In the genomic region with DNA sequence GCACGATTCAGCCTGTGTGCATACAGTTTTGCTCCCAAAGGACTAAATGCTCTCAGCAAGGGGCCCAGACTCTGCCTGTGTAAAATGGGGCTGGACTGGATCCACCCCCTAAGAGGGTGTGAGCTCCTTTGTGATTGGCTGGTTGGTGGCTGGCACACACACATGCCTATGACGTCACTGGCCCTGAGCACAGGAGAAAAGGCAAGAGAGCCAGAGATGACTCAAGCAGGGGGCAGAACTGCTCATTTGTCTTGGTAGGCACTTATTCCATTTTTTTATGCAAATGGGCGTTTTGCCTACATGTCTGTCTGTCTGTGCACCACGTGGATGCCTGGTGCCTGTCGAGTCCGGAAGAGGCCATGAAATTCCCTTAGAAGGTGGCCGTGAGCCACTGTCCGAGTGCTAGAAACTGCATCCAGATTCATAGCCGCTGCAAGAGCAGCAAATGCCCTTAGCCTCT, we compare ENCODE assay signal across 9 mouse cellular contexts. TPM values are rescaled to one million over a fixed set of nuclear protein-coding genes. Genes with fewer than 3 reads are reported as not detected.
DNase-seq lines count a peak whose midpoint lies in the region; ATAC-seq and TF ChIP-seq lines count a peak whose summit lies in the region.
"Had no signal": no experiment of that assay in that cellular context is flagged by ENCODE, and none has a peak within 500 bp of the region (broad histone marks: within the 10 kb centered on the region; RNA-seq: fewer than 3 reads in every experiment).

No protein-coding gene starts in this region.

- H3K27ac ChIP-seq in embryonic facial prominence, embryonic 14.5 days (replicated peaks; ENCODE audit: low read depth, low read length), result no peak overlapping the region
- H3K27ac ChIP-seq in heart, postnatal 0 days (ENCODE audit: low read depth), result no peak overlapping the region
- H3K27ac ChIP-seq in liver, embryonic 16.5 days (ENCODE audit: low read length), result no peak overlapping the region
- H3K27ac ChIP-seq in neural tube, embryonic 11.5 days (ENCODE audit: low read depth, low read length), result no peak overlapping the region

- DNase-seq in adrenal gland, postnatal 36 days, result peak; percentile 86 to 89
- DNase-seq in embryonic facial prominence, embryonic 14.5 days (ENCODE audit: low spot score), result peak; percentile 91
- peak; percentile 65 for DNase-seq in heart, postnatal 0 days (ENCODE audit: low spot score)
- DNase-seq in kidney, postnatal 36 days, result peak; percentile 50 to 54
- DNase-seq in neural tube, embryonic 11.5 days (ENCODE audit: low spot score), result peak; percentile 67
- DNase-seq in thymus, postnatal 25 days, result peak; percentile 48

- ATAC-seq in embryonic facial prominence, embryonic 14.5 days (ENCODE audit: low read depth), result peak; percentile 79
- peak; percentile 77 for ATAC-seq in heart, postnatal 0 days (ENCODE audit: insufficient read depth, low read depth)
- ATAC-seq in liver, embryonic 16.5 days (ENCODE audit: low read depth), result peak; percentile 74
- ATAC-seq in neural tube, embryonic 11.5 days (ENCODE audit: insufficient read depth, low FRiP score, low TSS enrichment), result peak; percentile 74

- WGBS in embryonic facial prominence, embryonic 14.5 days, result 15% methylated on average over 9 of the region's 9 CpGs
- 18% methylated on average over 9 of the region's 9 CpGs for WGBS in heart, postnatal 0 days
- 26% methylated on average over 9 of the region's 9 CpGs for WGBS in liver, embryonic 16.5 days (ENCODE audit: insufficient replicate concordance)
- WGBS in neural tube, embryonic 11.5 days, result 21% methylated on average over 9 of the region's 9 CpGs

- peak overlapping the region; percentile 44 for H3K4me2 ChIP-seq in embryonic facial prominence, embryonic 14.5 days (ENCODE audit: low read depth, low read length)
- peak overlapping the region; percentile 6; the same call in 1 of the 2 replicates for H3K4me2 ChIP-seq in heart, postnatal 0 days (ENCODE audit: low read depth, low read length)
- H3K4me2 ChIP-seq in liver, embryonic 16.5 days (ENCODE audit: low read depth, low read length), result peak overlapping the region; percentile 46
- H3K4me2 ChIP-seq in neural tube, embryonic 11.5 days (ENCODE audit: low read depth), result peak overlapping the region; percentile 35

- TF ChIP-seq EP300 in heart, postnatal 0 days (IDR thresholded peaks at IDR 0.05; ENCODE audit: low read depth), result no peak

- peak overlapping the region; percentile 57 for H3K4me3 ChIP-seq in E14TG2a.4 (replicated peaks; ENCODE audit: low read length)
- peak overlapping the region; percentile 12; the same call in 1 of the 2 replicates for H3K4me3 ChIP-seq in embryonic facial prominence, embryonic 14.5 days (ENCODE audit: low read depth, low read length)
- H3K4me3 ChIP-seq in heart, postnatal 0 days (ENCODE audit: low read depth, low read length), result no peak overlapping the region
- 0 out of 2 replicates have a peak overlapping the region, but pooled peaks have one; percentile 13 for H3K4me3 ChIP-seq in liver, embryonic 16.5 days (ENCODE audit: low read depth, low read length)
- H3K4me3 ChIP-seq in neural tube, embryonic 11.5 days (ENCODE audit: low read depth, low read length), result peak overlapping the region; percentile 6; the same call in 1 of the 2 replicates

- H3K27me3 ChIP-seq in E14TG2a.4 (ENCODE audit: insufficient read depth, low read length), result peaks cover 18% of the 10 kb centered on the region
- no peaks in the 10 kb centered on the region for H3K27me3 ChIP-seq in embryonic facial prominence, embryonic 14.5 days (replicated peaks; ENCODE audit: control insufficient read depth, insufficient read depth, low read length)
- 0 out of 2 replicates have a peak, but pooled peaks cover 3% of the 10 kb centered on the region for H3K27me3 ChIP-seq in heart, postnatal 0 days (ENCODE audit: control insufficient read depth, insufficient read depth, low read length)
- H3K27me3 ChIP-seq in liver, embryonic 16.5 days (ENCODE audit: control insufficient read depth, insufficient read depth, low read depth, low read length), result no peaks in the 10 kb centered on the region
- H3K27me3 ChIP-seq in neural tube, embryonic 11.5 days (ENCODE audit: control insufficient read depth, insufficient read depth, low read length), result no peaks in the 10 kb centered on the region

- peaks cover 63% of the 10 kb centered on the region for H3K4me1 ChIP-seq in E14TG2a.4 (replicated peaks; ENCODE audit: low read depth, low read length)
- peaks cover 4% of the 10 kb centered on the region; the same call in 1 of the 2 replicates for H3K4me1 ChIP-seq in embryonic facial prominence, embryonic 14.5 days (ENCODE audit: control insufficient read depth, insufficient read depth, low read length)
- no peaks in the 10 kb centered on the region for H3K4me1 ChIP-seq in heart, postnatal 0 days (ENCODE audit: control insufficient read depth, insufficient read depth)
- H3K4me1 ChIP-seq in liver, embryonic 16.5 days (ENCODE audit: control insufficient read depth, low read depth, low read length), result peaks cover 6% of the 10 kb centered on the region
- peaks cover 5% of the 10 kb centered on the region; the same call in 1 of the 2 replicates for H3K4me1 ChIP-seq in neural tube, embryonic 11.5 days (ENCODE audit: control insufficient read depth, insufficient read depth, low read length)

- no peaks in the 10 kb centered on the region for H3K9me3 ChIP-seq in E14TG2a.4 (ENCODE audit: low read length)
- H3K9me3 ChIP-seq in embryonic facial prominence, embryonic 14.5 days (ENCODE audit: control insufficient read depth, low read length), result no peaks in the 10 kb centered on the region
- H3K9me3 ChIP-seq in heart, postnatal 0 days (replicated peaks; ENCODE audit: control insufficient read depth, low read length), result no peaks in the 10 kb centered on the region
- H3K9me3 ChIP-seq in liver, embryonic 16.5 days (replicated peaks; ENCODE audit: control insufficient read depth, low read length), result no peaks in the 10 kb centered on the region
- H3K9me3 ChIP-seq in neural tube, embryonic 11.5 days (ENCODE audit: control insufficient read depth, low read length), result no peaks in the 10 kb centered on the region

- H3K36me3 ChIP-seq in E14TG2a.4 (ENCODE audit: insufficient read depth, low read length), result no peaks in the 10 kb centered on the region
- no peaks in the 10 kb centered on the region for H3K36me3 ChIP-seq in embryonic facial prominence, embryonic 14.5 days (ENCODE audit: control insufficient read depth, insufficient read depth, low read length)
- no peaks in the 10 kb centered on the region for H3K36me3 ChIP-seq in heart, postnatal 0 days (replicated peaks; ENCODE audit: control insufficient read depth, insufficient read depth, low read length)
- no peaks in the 10 kb centered on the region for H3K36me3 ChIP-seq in liver, embryonic 16.5 days (ENCODE audit: control insufficient read depth, insufficient read depth)
- H3K36me3 ChIP-seq in neural tube, embryonic 11.5 days (ENCODE audit: control insufficient read depth, insufficient read depth, low read length), result no peaks in the 10 kb centered on the region

- no peak for TF ChIP-seq CTCF in E14TG2a.4 (conservative IDR thresholded peaks at IDR 0.05; ENCODE audit: low read length)
- no peak for TF ChIP-seq CTCF in heart, postnatal 0 days (IDR thresholded peaks at IDR 0.05; ENCODE audit: low read depth)

- H3K9ac ChIP-seq in embryonic facial prominence, embryonic 14.5 days (ENCODE audit: low read depth, low read length), result no peak overlapping the region; the same call in 1 of the 2 replicates
- H3K9ac ChIP-seq in heart, postnatal 0 days (replicated peaks; ENCODE audit: low read depth, low read length), result no peak overlapping the region
- H3K9ac ChIP-seq in liver, embryonic 16.5 days (ENCODE audit: low read depth, low read length), result no peak overlapping the region
- H3K9ac ChIP-seq in neural tube, embryonic 11.5 days (ENCODE audit: low read length), result peak overlapping the region; percentile 32

RNA-seq across cellular contexts. Expression of gene Slc2a7, which starts 10.7 kb away (rescaled TPM):
- total RNA-seq in adrenal gland, postnatal 36 days (2021), result not detected
- polyA plus RNA-seq in embryonic facial prominence, embryonic 14.5 days (2014; fragmentation: Nextera tagmentation; extraction: Ambion mirVana), result not detected in 2 replicates
- not detected in 2 replicates for total RNA-seq in heart, postnatal 0 days (2014; rRNA removed; ENCODE audit: low replicate concordance)
- polyA plus RNA-seq in heart, postnatal 0 days (2015; fragmentation: Nextera tagmentation; extraction: Ambion mirVana), result not detected in 2 replicates
- 0.12 TPM in 1 of 2 replicates, not detected in the other for polyA plus RNA-seq in liver, embryonic 16.5 days (2015; fragmentation: Nextera tagmentation; extraction: Ambion mirVana)
- not detected in 2 replicates for polyA plus RNA-seq in neural tube, embryonic 11.5 days (2014; fragmentation: Nextera tagmentation; extraction: Ambion mirVana)
- total RNA-seq: layer of hippocampus, postnatal 25 days had no signal

RNA-seq across cellular contexts. Expression of gene Slc2a5, which starts 19.0 kb away (rescaled TPM):
- total RNA-seq in adrenal gland, postnatal 36 days (2021), result 1 to 10 TPM; 3.7 to 8.5 TPM
- polyA plus RNA-seq in embryonic facial prominence, embryonic 14.5 days (2014; fragmentation: Nextera tagmentation; extraction: Ambion mirVana), result 3.2 and 3.5 TPM in 2 replicates
- total RNA-seq in heart, postnatal 0 days (2014; rRNA removed; ENCODE audit: low replicate concordance), result 0.58 TPM in 1 of 2 replicates, not detected in the other
- polyA plus RNA-seq in heart, postnatal 0 days (2015; fragmentation: Nextera tagmentation; extraction: Ambion mirVana), result 0.42 and 0.59 TPM in 2 replicates
- polyA plus RNA-seq in liver, embryonic 16.5 days (2015; fragmentation: Nextera tagmentation; extraction: Ambion mirVana), result 0.21 and 0.27 TPM in 2 replicates
- 2.9 and 3.3 TPM in 2 replicates for polyA plus RNA-seq in neural tube, embryonic 11.5 days (2014; fragmentation: Nextera tagmentation; extraction: Ambion mirVana)

RNA-seq across cellular contexts. Expression of gene Gpr157, which starts 50.9 kb away (rescaled TPM):
- 1 to 10 TPM in 1 of 2 experiments, under 1 TPM in 1; 0.99 to 1.9 TPM for total RNA-seq in adrenal gland, postnatal 36 days (2021)
- 0.50 and 0.58 TPM in 2 replicates for polyA plus RNA-seq in embryonic facial prominence, embryonic 14.5 days (2014; fragmentation: Nextera tagmentation; extraction: Ambion mirVana)
- total RNA-seq in heart, postnatal 0 days (2014; rRNA removed; ENCODE audit: low replicate concordance), result 15.0 and 23.3 TPM in 2 replicates
- polyA plus RNA-seq in heart, postnatal 0 days (2015; fragmentation: Nextera tagmentation; extraction: Ambion mirVana), result 4.3 and 4.5 TPM in 2 replicates
- 0.37 and 0.74 TPM in 2 replicates for polyA plus RNA-seq in liver, embryonic 16.5 days (2015; fragmentation: Nextera tagmentation; extraction: Ambion mirVana)
- 0.24 and 0.28 TPM in 2 replicates for polyA plus RNA-seq in neural tube, embryonic 11.5 days (2014; fragmentation: Nextera tagmentation; extraction: Ambion mirVana)
